Mouse (Mus musculus) lung, embryonic 16.5 days (tissue): Measurements from ENCODE around the gene Bicral. TPM values are rescaled to one million over a fixed set of nuclear protein-coding genes. Genes with fewer than 3 reads are reported as not detected.
"Not testable (repeated sequence)": the region's sequence is repeated elsewhere in the genome, so short reads cannot be mapped to it uniquely, and the experiment has no call there.

Experiments
- ATAC-seq: fragments of 200-750 bp; cut with Nextera tagmentation; 2 replicates; pipeline ENCODE4 v1.8.0; 2017; ENCODE audit warnings: low read depth, mild to moderate bottlenecking, moderate library complexity
- H3K27ac ChIP-seq: fragments of 300-500 bp; sonication (generic); 2 replicates; pipeline ENCODE4 v1.5.1; 2014; ENCODE audit warnings: mild to moderate bottlenecking, control low read depth, low read length
- H3K27me3 ChIP-seq: fragments of 300-500 bp; sonication (generic); 2 replicates; pipeline ENCODE4 v1.6.1; 2014; ENCODE audit warnings: low read depth, low read length, mixed read lengths; ENCODE audit not compliant: control insufficient read depth, insufficient read depth
- H3K36me3 ChIP-seq: fragments of 300-500 bp; sonication (generic); 2 replicates; pipeline ENCODE4 v1.6.1; 2014; ENCODE audit warnings: low read length; ENCODE audit not compliant: control insufficient read depth, insufficient read depth
- H3K4me1 ChIP-seq: fragments of 300-500 bp; sonication (generic); replicated peaks from 2 replicates; pipeline ENCODE4 v1.6.1; 2014; ENCODE audit warnings: low read length, mixed read lengths; ENCODE audit not compliant: control insufficient read depth, insufficient read depth
- H3K4me2 ChIP-seq: fragments of 300-500 bp; sonication (generic); 2 replicates; pipeline ENCODE4 v1.6.1; 2014; ENCODE audit warnings: low read depth, low read length, control low read depth
- H3K4me3 ChIP-seq: fragments of 300-500 bp; sonication (generic); 2 replicates; pipeline ENCODE4 v1.5.1; 2014; ENCODE audit warnings: mild to moderate bottlenecking, low read length, control low read depth
- H3K9ac ChIP-seq: fragments of 300-500 bp; sonication (generic); 2 replicates; pipeline ENCODE4 v1.6.1; 2014; ENCODE audit warnings: low read length, control low read depth
- H3K9me3 ChIP-seq: fragments of 300-500 bp; sonication (generic); 2 replicates; pipeline ENCODE4 v1.6.1; 2016; ENCODE audit warnings: low read length; ENCODE audit not compliant: control insufficient read depth
- WGBS: fragments of 180-500 bp; shearing (Covaris S2); extraction: QIAGEN DNeasy Blood & Tissue Kit; methylation state at CpG from one replicate; pipeline ENCODE4 v1.1.7; 2014; 5-methylcytosine and 5-hydroxymethylcytosine counted together
- polyA plus RNA-seq: library from polyadenylated mRNA; unstranded; fragments of >200 nt; fragmentation: Nextera tagmentation; extraction: Ambion mirVana; gene quantifications from 2 replicates; pipeline ENCODE4 v1.2.1, GENCODE M21; 2015

Gene Bicral
- polyA plus RNA-seq, 1 experiment from 2014 or later, result 4.4 TPM

- no peaks in the 10 kb centered on the region for H3K9me3 ChIP-seq
- H3K9ac ChIP-seq, result no peak overlapping the region
- no peak overlapping the region for H3K4me3 ChIP-seq
- H3K4me1 ChIP-seq, result peaks cover 33% of the 10 kb centered on the region
- 15% methylated on average over 6 of the region's 6 CpGs for WGBS
- H3K36me3 ChIP-seq, result no peaks in the 10 kb centered on the region
- ATAC-seq, result no peak
- H3K27ac ChIP-seq, result peak overlapping the region; percentile 72
- H3K27me3 ChIP-seq, result no peaks in the 10 kb centered on the region
- 0 out of 2 replicates have a peak overlapping the region, but pooled peaks have one; percentile 8 for H3K4me2 ChIP-seq
These were observed 5.6 kb downstream of the Bicral start for GRCm38 (mm10) chr17:46852725-46853124.

GRCm38 (mm10) chr17:46847206-46847605 lies 11.1 kb downstream of the Bicral start:
- H3K4me2 ChIP-seq, result no peak overlapping the region
- H3K27ac ChIP-seq, result no peak overlapping the region
- peaks cover 3% of the 10 kb centered on the region; the same call in 1 of the 2 replicates for H3K4me1 ChIP-seq
- ATAC-seq, result no peak
- no peaks in the 10 kb centered on the region for H3K9me3 ChIP-seq
- 87% methylated on average over 7 of the region's 7 CpGs for WGBS
- no peak overlapping the region for H3K9ac ChIP-seq
- H3K27me3 ChIP-seq, result no peaks in the 10 kb centered on the region
- H3K4me3 ChIP-seq, result no peak overlapping the region
- no peaks in the 10 kb centered on the region for H3K36me3 ChIP-seq

- H3K9me3 ChIP-seq, ATAC-seq, H3K4me2 ChIP-seq, H3K4me1 ChIP-seq, H3K27me3 ChIP-seq, H3K27ac ChIP-seq, H3K9ac ChIP-seq, H3K4me3 ChIP-seq, H3K36me3 ChIP-seq: not testable (repeated sequence)
- WGBS, result 95% methylated on average over 18 of the region's 18 CpGs
These were observed 11.7 kb downstream of the Bicral start for GRCm38 (mm10) chr17:46846573-46846972.

- Histone ChIP-seq H3K4me3 (no peak overlapping the region), H3K4me2 (no peak overlapping the region), H3K27ac (no peak overlapping the region), H3K9ac (no peak overlapping the region), H3K9me3 (no peaks in the 10 kb centered on the region), H3K36me3 (no peaks in the 10 kb centered on the region), H3K27me3 (no peaks in the 10 kb centered on the region), H3K4me1 (peaks cover 3% of the 10 kb centered on the region; the same call in 1 of the 2 replicates)
- no peak for ATAC-seq
- 54% methylated on average over 12 of the region's 12 CpGs for WGBS
These were observed 13.0 kb downstream of the Bicral start for GRCm38 (mm10) chr17:46845262-46845661.

- no peak overlapping the region for H3K27ac ChIP-seq
- H3K4me1 ChIP-seq, result peaks cover 3% of the 10 kb centered on the region; the same call in 1 of the 2 replicates
- H3K9me3 ChIP-seq, result no peaks in the 10 kb centered on the region
- no peak for ATAC-seq
- no peaks in the 10 kb centered on the region for H3K27me3 ChIP-seq
- no peak overlapping the region for H3K4me2 ChIP-seq
- no peak overlapping the region for H3K9ac ChIP-seq
- no peaks in the 10 kb centered on the region for H3K36me3 ChIP-seq
- no peak overlapping the region for H3K4me3 ChIP-seq
- WGBS, result 43% methylated on average over 10 of the region's 10 CpGs
These were observed 13.5 kb downstream of the Bicral start for GRCm38 (mm10) chr17:46844811-46845210.

GRCm38 (mm10) chr17:46843716-46844115 lies 14.6 kb downstream of the Bicral start:
- H3K4me1 ChIP-seq, result peaks cover 3% of the 10 kb centered on the region; the same call in 1 of the 2 replicates
- no peak overlapping the region for H3K9ac ChIP-seq
- no peaks in the 10 kb centered on the region for H3K36me3 ChIP-seq
- H3K4me3 ChIP-seq, result no peak overlapping the region
- H3K27me3 ChIP-seq, result no peaks in the 10 kb centered on the region
- no peak for ATAC-seq
- no peaks in the 10 kb centered on the region for H3K9me3 ChIP-seq
- no peak overlapping the region for H3K27ac ChIP-seq
- 66% methylated on average over 7 of the region's 7 CpGs for WGBS
- H3K4me2 ChIP-seq, result no peak overlapping the region

GRCm38 (mm10) chr17:46843022-46843421 lies 15.3 kb downstream of the Bicral start:
- ATAC-seq, result no peak
- Histone ChIP-seq H3K36me3 (no peaks in the 10 kb centered on the region), H3K4me3 (no peak overlapping the region), H3K27ac (no peak overlapping the region), H3K9me3 (no peaks in the 10 kb centered on the region), H3K4me1 (peaks cover 3% of the 10 kb centered on the region; the same call in 1 of the 2 replicates), H3K27me3 (no peaks in the 10 kb centered on the region), H3K4me2 (no peak overlapping the region), H3K9ac (no peak overlapping the region)
- WGBS, result 78% methylated on average over 2 of the region's 2 CpGs

- H3K4me3 ChIP-seq, result no peak overlapping the region
- no peak for ATAC-seq
- no peak overlapping the region for H3K27ac ChIP-seq
- no peaks in the 10 kb centered on the region for H3K36me3 ChIP-seq
- H3K4me1 ChIP-seq, result peaks cover 3% of the 10 kb centered on the region; the same call in 1 of the 2 replicates
- no peaks in the 10 kb centered on the region for H3K9me3 ChIP-seq
- no peaks in the 10 kb centered on the region for H3K27me3 ChIP-seq
- 77% methylated on average over 10 of the region's 10 CpGs for WGBS
- H3K9ac ChIP-seq, result no peak overlapping the region
- H3K4me2 ChIP-seq, result no peak overlapping the region
These were observed 17.8 kb downstream of the Bicral start for GRCm38 (mm10) chr17:46840304-46841010.

GRCm38 (mm10) chr17:46838396-46838920 lies 19.8 kb downstream of the Bicral start:
- no peak overlapping the region for H3K4me2 ChIP-seq
- no peak overlapping the region for H3K9ac ChIP-seq
- H3K9me3 ChIP-seq, result no peaks in the 10 kb centered on the region
- no peak overlapping the region for H3K27ac ChIP-seq
- WGBS, result 82% methylated on average over 7 of the region's 7 CpGs
- H3K4me1 ChIP-seq, result no peaks in the 10 kb centered on the region
- no peaks in the 10 kb centered on the region for H3K36me3 ChIP-seq
- no peak overlapping the region for H3K4me3 ChIP-seq
- H3K27me3 ChIP-seq, result no peaks in the 10 kb centered on the region
- no peak for ATAC-seq
